Mouse (Mus musculus) erythroblast, adult 5-6 weeks (primary cell): ENCODE data around the gene Ccdc9. TPM values are rescaled to one million over a fixed set of nuclear protein-coding genes. Genes with fewer than 3 reads are reported as not detected.
"Not testable (repeated sequence)": the region's sequence is repeated elsewhere in the genome, so short reads cannot be mapped to it uniquely, and the experiment has no call there.

ENCODE experiments used
- ATAC-seq: replicated peaks from 2 replicates; pipeline ENCODE4 v1.8.0; 2016; ENCODE audit warnings: moderate number of reproducible peaks, mild to moderate bottlenecking, moderate TSS enrichment, inconsistent platforms; ENCODE audit not compliant: poor library complexity, low FRiP score, severe bottlenecking
- total RNA-seq, 2 experiments: library from RNA; stranded (forward) in 1 of 2; stranded (reverse) in 1 of 2; fragments of 150-400 nt in 1 of 2; fragments of 200-764, 138-1000 nt in 1 of 2; gene quantifications; 2 replicates each; pipeline versions ENCODE4 v1.2.3 to v1.2.4; 2015 to 2017; ENCODE audit warnings: low replicate concordance in 2 of 2

Ccdc9 gene
- total RNA-seq, 2 experiments from 2014 or later = 2.5 to 30.0 TPM

DNA sequence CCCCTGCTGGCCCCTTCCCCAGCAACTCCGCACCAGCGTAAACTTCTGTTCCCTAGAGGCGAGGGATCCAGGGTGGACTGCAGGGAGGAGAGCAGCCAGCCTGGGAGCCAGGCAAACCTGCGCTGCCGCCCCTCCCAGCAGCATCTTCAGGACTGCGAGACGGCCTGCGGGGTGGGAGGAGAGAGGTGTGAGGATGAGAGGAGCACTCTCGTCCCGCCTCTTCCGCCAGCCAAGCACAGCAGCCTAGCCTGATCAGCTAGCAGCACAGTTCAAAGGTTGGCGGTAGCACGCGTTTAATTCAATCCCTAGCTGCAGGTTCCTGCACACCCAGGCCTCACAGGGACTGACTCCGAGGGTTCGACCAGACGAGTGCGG, 12.8 kb downstream of the Ccdc9 start:
- ATAC-seq = peak; percentile 73

DNA sequence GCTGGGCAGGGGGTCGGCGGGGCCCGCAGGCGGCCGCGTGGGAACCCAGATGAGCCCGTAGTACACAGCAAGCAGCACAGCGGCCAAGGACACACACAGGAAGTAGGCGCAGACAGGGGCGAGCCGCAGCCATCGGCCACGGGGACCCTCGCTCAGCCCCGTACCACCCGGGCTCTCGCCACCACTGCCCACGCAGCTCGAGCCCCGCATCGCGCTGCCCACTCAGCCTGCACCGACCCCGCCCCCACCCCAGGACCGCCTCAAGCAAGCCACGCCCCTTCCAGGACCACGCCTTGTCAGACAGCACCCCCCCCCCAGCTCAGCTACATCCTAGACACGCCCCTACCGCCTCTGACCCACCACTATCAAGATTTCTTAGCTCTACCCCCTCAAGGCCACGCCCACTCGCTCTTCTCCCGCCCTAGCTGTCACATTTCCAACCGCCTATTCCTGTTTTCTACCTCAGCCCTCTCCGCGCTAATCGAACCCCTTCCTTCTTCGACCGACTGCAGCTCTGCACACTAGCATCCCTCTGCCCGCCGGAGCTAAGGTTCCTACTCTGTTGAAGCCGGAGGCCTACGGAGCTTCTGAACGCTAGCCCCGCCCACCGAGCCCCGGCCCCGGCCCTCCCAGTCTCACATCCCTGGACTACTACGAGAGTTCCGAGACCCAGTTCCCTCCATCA, 13.4 kb downstream of the Ccdc9 start, which contains the start of gene Inafm1:
Gene Inafm1 (minus strand): TSS at position 537 of the 685 bp plus-strand sequence.
- ATAC-seq = peak; percentile 59

DNA sequence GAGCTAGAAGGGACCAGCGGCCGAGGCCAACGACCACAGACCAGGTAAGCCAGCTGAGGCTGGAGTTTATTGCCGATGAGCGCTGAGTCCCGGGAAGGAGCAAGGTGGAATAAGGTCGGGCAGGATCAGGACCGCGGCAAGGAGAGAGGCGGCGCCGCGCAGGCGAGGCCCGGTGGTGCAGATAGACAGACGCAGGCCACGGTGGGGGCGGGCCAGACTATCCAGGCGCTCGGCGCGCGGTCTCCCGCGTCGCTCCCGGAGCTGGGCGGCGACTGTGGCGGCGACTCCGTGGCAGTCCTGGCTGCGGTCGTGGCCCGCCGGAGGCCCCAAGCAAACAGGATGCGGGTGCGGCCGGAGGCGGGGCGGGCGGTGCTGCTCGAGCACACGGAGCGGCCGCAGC, 13.9 kb downstream of the Ccdc9 start:
- ATAC-seq = peak; percentile 67

DNA sequence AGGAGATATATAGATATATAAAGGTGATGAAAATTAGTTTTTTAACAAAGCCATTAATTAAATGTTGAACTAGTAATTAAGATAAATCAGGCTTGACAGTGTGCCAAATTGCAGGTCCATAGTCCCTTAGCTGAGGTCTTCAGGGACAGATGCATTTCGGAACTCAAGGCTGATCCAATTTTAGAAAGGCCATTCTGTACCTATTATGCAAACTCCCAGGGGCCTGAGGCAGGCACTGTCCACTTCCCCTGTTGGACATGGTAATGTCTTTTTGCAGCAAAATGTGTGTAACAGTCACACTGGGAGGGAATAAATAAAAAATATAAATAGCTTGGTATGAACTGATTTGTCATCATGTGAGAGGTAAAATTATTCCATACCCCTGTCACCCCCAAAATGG, 15.5 kb downstream of the Ccdc9 start:
- ATAC-seq = no peak

DNA sequence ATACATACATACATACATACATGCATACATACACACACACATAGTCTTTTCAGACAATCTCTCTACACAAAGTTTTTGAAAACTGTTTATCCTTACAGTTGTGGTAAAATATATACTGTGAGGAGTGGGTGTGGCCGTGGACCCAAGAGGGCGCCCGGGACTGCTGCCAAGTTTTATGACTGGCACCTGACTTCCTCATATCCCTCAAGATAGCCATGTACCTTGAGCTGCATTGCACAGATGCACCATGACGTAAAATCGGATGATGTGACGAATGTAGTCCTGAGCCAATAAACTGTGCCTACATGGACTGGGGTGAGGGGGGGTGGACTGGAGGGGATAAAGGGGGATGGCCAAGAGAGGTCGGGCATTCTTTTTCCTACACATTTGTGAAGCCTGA, 20.0 kb downstream of the Ccdc9 start:
- ATAC-seq = not testable (repeated sequence)

DNA sequence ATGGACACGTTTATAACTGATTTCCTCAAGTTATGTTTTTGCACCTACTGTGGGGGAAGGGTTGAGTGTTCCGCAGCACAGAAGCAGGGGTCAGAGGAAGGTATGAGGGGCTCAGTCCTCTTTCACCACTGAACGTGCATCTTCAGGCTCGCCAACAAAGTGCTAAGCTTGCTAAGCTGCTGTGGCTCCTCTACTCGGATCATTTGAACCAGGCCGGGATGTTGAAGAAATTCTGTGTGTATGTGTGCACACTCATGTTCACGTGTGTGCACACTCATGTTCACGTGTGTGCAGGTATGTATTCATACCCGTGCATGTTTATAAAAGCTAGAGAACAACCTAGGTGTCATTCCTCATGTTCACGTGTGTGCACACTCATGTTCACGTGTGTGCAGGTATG, 20.7 kb downstream of the Ccdc9 start:
- ATAC-seq = no peak

DNA sequence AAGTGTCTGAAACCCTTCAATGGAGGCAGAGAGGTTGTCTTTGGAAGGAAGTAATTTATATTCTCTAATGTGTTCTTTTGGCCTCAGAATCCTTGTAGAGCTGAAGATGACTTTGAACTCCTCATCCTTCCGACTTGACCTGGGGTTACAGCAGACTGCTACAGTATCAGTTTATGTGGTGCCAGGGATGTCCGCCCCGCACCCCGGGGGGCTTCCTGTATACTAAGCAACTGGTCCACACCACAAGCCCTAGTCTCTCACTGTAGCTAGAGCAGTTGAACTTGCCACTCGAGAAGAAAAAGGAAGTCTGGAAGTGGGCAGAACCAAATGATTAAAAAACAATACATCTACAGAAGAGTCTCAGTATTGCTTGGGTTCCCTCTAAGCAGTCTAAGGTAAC, 22.8 kb downstream of the Ccdc9 start:
- ATAC-seq = no peak

DNA sequence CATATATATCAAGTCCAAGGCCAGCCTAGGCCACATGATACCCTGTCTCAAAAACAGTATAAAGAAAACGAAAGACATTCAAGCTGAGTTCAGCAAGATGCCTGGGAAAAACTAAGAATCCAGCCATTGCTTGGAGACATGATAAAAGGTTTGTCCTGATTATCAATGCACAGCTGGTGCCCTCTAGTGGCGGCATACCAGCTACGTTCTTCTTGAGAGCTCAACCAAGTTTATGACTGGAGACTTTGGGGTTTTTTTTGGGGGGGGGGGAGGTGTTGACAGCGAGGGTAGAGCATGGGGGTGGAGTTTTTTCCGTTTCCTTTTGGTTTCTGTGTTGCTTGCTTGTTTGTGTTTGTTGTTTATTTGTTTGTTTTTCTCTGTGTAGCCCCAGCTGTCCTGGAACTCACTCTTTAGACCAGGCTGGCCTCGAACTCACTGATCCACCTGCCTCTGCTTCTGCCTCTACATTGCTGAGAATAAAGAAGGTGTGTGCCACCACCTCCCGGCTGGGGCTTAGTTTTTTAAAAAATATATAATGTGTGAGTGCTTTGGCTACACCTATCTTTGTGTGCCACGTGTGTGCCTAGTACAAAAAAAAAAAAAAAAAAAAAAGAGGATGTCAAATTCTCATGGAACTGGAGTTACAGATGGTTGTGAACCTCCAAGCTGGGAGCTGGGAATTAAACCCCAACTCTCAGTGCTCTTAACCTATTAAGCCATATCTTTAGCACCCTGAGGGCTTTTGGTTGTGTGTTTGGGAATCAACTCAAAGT, 23.4 kb downstream of the Ccdc9 start:
- peak; percentile 82 for ATAC-seq

DNA sequence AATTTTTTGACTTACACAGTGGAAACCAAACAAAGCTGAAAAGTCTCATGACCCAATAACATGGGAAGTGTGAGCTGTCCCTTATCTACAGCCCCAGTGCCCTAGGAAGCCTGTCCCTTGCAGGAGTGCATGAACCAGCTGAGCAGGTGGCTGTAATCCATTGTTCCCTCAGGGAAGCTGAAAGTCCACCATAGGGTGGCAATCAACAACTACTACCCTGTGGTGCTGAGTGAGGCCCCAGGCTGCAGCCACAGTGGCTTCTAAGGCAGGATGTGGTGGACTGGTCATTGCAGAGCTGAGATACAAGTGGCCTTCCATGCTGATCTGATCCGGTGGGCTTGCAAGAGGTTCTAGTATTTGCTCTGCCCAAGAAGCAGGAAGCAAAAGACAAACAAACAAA, 25.5 kb downstream of the Ccdc9 start:
- no peak for ATAC-seq

DNA sequence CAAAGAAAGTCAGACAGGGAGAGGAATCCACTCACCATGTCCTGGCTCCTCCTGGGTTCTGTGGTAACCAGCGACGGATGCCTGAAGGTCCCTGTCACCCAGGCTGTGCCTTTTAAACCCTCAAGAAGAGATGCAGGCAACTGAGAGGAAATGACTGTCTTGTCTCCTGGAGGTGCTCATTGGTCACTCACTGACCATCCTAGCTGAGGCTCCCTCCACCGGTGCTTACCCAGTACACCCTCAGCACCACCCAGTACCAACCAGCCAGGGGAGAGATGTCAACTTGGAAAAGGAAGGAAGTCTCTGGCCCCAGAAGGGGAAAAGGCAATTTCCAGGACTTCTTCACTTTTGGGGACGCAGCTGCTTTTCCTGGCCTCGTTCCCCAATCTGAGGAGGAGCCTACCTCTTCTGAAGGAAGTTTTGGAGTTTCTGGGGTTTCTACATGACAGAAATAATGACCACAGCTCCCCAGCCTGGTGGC, 27.4 kb downstream of the Ccdc9 start, which contains the start of gene C5ar1:
Gene C5ar1 (minus strand): TSS at position 431 of the 481 bp plus-strand sequence.
- ATAC-seq = no peak

DNA sequence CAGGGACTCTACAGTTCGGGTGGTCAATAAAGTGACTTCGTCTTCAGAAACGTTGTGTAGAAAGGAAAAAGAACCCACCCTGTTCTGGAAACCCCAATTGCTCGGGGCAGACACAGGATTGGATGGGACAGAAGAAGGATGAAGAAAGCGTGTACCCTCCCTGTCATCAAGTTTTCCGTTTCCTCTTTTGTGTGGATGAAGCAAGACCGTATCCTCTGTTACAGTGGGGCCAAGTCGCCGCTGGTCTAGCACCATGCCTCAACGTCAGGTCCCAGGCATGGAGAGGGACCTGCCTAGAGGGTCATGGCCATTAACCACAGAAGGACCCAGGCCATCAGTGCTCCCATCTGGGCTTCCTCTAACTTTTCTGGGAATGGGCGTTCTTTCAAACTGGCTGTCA, 28.8 kb downstream of the Ccdc9 start:
- ATAC-seq = no peak

DNA sequence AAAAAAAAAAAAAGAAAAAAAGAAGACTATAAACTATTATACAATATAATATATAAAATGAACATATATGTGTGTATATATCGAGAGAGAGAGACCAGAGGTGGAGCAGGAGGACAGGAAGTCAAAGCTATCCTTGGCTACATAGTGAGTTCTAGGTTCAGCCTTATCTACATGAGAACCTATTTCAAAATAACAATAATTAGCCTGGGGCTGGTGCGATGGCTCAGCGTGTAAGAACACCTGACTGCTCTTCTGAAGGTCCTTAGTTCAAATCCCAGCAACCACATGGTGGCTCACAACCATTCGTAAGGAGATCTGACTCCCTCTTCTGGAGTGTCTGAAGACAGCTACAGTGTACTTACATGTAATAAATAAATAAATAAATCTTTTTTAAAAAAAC, 30.6 kb downstream of the Ccdc9 start:
- not testable (repeated sequence) for ATAC-seq

DNA sequence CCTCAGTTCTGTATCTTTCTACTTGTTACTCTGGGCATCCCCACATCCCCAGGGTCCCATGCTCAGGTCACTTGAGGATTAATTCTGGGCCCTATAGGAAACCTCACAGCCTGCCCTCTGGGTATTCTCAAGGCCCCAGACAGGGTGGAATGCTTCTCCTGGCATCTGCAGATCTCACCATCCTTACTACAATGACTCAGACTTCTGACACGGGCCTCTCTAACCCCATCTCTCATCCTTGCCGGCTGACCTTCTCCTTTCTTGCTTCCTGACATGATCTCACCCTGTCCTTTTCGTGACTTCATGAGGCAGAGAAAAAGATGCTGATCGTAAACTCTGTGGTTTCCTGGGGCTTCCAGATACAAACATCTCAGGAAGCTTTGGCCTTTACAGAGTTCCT, 32.4 kb downstream of the Ccdc9 start:
- no peak for ATAC-seq

DNA sequence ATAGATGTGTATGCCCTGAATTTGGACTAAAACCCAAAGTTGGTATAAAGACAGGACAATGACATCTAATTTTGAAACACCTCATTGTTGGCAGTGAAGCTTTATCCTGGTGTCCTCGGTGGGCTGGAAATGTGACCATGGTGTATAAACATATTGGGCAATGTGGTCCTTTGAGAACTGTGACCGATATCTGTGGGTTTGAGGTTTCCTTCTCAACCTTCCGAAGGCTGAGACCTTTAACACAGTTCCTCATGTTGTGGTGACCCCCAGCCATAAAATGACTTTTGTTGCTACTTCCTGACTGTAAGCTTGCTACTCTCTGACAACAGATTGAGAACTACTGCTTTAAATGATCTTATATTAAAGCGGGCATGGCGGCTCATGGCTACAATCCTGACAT, 35.9 kb downstream of the Ccdc9 start:
- no peak for ATAC-seq

DNA sequence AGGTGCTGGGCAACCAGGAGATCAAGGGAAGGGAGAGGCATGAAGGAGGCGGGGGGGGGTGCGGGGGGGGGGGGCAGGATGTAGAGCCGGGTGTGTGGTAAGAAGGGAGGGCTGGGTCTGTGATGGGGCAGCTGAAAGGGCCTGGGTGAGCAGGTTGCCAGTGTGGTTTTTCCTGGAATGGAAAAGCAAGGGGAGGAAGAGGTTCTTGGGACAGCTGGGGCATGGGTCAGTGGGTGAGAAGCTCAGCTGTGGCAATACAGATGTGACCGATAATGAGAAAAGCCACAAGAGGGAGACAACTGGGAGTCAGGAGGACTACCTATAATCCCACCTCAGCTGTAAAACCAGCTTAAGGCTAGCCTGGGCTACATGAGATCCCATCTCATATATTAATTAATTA, 40.6 kb downstream of the Ccdc9 start:
- ATAC-seq = no peak

DNA sequence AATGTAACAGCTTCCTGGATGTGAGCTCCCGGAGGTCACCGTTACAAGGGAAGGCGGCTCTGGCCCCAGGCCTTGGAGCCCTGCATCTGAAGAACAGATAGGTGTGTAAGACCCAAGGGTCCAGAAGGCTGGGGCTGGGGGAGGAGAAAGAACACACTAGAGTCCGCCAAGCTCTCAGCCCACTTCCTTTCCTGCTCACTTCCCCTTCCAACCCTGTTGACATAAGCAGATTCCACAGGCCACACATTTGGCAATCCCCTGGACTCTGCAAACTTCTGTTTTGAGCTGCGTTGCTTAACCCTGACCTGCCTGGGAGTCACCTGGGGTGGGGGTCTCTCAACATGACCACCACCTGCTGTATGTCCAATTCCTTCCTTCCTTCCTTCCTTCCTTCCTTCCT, 42.5 kb downstream of the Ccdc9 start, which contains the start of gene C5ar2:
Gene C5ar2 (minus strand): TSS at position 88 of the 400 bp plus-strand sequence.
- no peak for ATAC-seq

DNA sequence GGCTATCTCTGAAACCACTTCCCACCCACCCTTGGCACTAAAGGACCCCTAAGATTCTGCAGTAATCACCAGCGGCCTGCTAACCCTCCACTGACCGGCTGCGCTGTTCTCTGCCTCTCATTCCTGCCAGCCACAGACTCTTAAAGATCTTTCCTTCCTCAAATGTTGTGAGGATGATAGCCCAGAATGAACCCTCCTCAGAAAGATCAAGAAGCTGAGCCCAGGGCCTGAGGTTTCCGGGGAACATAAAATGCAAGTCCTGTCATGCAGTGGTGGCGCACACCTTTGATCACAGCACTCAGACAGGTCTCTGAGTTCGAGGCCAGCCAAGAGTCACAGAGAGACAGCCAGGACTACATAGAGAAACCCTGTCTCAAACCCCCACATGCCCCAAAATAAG, 44.4 kb downstream of the Ccdc9 start:
- no peak for ATAC-seq

DNA sequence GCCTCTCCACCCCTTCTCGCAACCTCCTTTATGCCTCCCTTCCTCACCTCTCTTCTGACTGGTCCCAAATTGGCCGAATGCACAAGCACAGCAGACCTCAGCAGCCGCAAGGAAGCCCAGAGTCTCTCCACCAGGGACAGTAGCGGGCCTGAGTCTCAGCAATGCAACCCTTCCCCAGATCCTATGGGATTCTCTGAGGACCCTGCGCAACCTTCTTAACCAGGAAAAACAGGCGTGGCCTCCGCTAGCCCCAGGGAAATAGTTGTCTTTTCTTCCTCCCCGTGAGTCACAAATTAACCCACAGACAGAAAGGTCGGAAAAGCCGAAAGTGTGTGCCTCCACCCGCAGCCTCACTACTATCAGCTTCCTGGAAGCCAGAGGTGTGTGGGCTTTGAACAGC, 44.8 kb downstream of the Ccdc9 start:
- no peak for ATAC-seq

DNA sequence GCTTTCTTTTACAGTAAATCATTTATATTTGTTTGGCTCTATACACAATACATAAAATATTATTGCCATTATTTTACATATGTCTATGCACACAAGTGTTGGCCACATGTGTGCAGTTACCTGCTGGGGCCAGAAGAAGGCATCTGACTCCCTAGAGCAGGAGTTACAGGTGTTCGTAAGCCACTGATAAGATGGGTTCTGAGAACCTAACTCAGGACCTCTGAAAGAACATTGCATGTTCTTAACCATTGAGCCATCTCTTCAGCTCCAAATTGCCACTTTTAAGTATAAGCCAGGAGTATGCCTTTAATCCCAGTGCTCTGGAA, 45.7 kb downstream of the Ccdc9 start:
- no peak for ATAC-seq

DNA sequence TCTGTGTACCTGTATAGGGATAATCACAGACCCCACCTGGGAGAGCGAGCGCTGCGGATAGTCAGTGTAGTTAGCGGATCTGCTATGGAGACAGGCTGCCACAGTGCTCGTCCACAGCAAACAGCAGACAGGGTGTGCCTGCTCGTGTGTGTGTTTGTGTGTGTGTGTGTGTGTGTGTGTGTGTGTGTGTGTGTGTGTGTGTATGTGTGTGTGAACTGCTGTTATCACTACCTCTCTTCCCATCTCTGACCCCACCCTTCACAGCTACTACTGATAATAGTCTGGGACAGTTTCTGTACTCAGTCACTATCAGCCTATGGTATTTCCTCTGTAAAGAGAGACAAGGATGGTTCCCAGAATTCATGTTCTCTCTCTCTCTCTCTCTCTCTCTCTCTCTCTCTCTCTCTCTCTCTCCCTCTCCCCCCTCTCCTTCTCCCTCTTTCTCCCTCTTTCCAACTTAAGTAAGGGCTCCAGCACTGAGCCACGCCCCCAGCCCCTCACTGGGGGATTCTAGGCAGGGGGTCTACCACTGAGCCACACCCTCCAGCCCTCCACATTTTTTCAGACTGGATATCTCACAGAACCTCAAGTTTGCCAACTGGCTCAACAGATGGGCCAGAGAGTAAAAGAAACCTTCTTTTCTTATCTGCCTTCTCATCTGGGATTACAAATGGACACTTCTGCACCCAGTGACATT, 46.2 kb downstream of the Ccdc9 start:
- ATAC-seq = peak; percentile 50; the same call in 1 of the 2 replicates

DNA sequence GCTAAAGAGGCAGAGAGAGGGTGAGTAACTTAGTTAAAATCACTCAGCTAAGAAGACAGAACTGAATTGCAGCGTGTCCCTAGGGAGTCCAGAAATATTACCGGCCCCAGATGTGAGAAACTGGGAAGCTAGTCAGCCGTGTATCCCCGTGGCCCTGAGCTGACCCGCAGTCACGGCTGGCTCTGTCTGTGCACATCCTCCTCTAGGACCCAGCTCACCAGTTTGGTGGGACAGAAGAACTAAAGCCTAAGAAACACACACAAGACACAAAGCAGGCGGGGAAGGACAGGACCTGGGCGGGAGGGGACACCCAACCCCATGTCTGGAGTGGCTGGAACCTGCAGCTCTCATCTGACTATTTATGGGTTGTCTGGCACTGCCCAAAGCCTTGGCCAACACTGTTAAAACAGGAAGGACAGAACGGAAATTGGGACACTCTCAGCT, 47.0 kb downstream of the Ccdc9 start:
- peak; percentile 40; the same call in 1 of the 2 replicates for ATAC-seq
